Mouse (Mus musculus): ENCODE results near the gene Rab4a. TPM values are rescaled to one million over a fixed set of nuclear protein-coding genes. Genes with fewer than 3 reads are reported as not detected.

Gene Rab4a
- polyA plus RNA-seq, 1 experiment from 2014 or later, result 26.9 TPM

DNA sequence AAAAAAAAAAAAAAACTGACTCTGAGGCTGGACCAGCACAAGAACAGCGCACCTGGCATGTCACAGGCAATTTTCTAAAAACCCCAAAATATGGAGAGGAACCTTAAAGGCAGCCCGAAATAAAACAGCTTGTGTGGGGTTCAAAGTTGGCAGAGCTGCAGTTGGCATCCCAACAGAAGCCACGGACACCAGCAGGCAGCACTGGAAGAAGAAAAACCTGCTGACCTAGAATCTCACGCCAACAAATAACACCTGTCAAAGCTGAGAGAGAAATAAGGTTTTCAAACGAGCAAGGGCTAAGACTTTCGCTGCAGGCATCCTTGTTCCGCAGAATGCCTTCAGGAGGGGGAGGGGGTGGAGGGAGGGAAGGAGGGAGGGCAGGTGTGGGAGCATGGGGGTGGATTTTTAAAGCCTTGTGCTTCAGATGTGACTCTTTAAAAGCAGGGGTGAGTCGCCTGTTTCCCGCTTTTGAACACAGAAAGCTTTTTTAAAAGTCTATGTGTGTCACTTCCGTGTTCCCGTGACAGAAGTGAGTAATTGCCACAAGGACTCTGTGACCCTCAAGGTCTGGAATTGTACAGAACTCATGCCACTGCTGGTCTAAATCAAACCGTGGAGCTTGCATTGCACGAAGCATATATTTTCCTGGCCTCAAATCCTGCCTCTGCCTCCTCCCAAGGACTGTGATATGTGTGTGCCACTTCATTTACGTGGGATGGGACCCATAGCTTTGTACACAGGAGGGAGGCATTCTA is 17.2 kb upstream of the Rab4a start:
- Histone ChIP-seq H3K4me3 (no peak overlapping the region), H3K27me3 (peaks cover 12% of the 10 kb centered on the region), H3K4me2 (no peak overlapping the region), H3K36me3 (no peaks in the 10 kb centered on the region), H3K4me1 (replicated peaks) (peaks cover 8% of the 10 kb centered on the region), H3K9ac (no peak overlapping the region), H3K9me3 (replicated peaks) (no peaks in the 10 kb centered on the region), H3K27ac (no peak overlapping the region)
- 54% methylated on average over 14 of the region's 14 CpGs for whole genome bisulfite sequencing
- ATAC-seq (replicated peaks; ENCODE audit: insufficient number of reproducible peaks, insufficient read depth, low FRiP score, low read depth), result no peak

DNA sequence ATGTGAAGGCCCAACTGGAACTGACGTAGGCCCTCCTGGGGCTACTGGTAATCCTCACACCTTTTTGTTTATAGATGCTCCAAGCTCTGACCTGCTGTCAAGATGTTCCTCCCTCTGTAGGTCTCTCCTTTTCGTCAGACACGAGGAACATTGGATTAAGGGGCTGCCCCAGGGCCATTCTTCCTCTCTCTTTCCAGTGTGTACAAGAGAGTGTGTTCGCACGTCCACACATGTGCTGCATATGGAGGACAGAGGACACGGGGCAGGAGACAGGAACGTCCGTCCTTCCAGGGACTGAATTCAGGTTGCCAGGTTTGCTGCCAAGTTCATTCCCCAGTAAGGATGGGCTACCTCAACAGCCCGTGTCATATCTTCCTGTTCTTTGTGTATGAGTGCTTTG is 16.3 kb upstream of the Rab4a start:
- H3K27me3 ChIP-seq, result peaks cover 12% of the 10 kb centered on the region
- WGBS, result 67% methylated on average over 9 of the region's 9 CpGs
- peaks cover 5% of the 10 kb centered on the region; the same call in 1 of the 2 replicates for H3K4me1 ChIP-seq (replicated peaks)
- ATAC-seq (replicated peaks; ENCODE audit: insufficient number of reproducible peaks, insufficient read depth, low FRiP score, low read depth), result no peak
- H3K4me2 ChIP-seq, result no peak overlapping the region
- H3K27ac ChIP-seq, result no peak overlapping the region
- H3K4me3 ChIP-seq, result no peak overlapping the region
- H3K9me3 ChIP-seq (replicated peaks), result no peaks in the 10 kb centered on the region
- no peaks in the 10 kb centered on the region for H3K36me3 ChIP-seq
- no peak overlapping the region for H3K9ac ChIP-seq

GRCm38 (mm10) chr8:123789970-123790369 is 15.8 kb upstream of the Rab4a start:
- no peak overlapping the region for H3K9ac ChIP-seq
- ATAC-seq (replicated peaks; ENCODE audit: insufficient number of reproducible peaks, insufficient read depth, low FRiP score, low read depth), result no peak
- H3K4me2 ChIP-seq, result no peak overlapping the region
- H3K4me1 ChIP-seq (replicated peaks), result peaks cover 5% of the 10 kb centered on the region; the same call in 1 of the 2 replicates
- no peak overlapping the region for H3K27ac ChIP-seq
- WGBS, result under 1% methylated on average over 4 of the region's 4 CpGs
- peaks cover 12% of the 10 kb centered on the region for H3K27me3 ChIP-seq
- H3K4me3 ChIP-seq, result no peak overlapping the region
- no peaks in the 10 kb centered on the region for H3K9me3 ChIP-seq (replicated peaks)
- no peaks in the 10 kb centered on the region for H3K36me3 ChIP-seq

- ATAC-seq (replicated peaks; ENCODE audit: insufficient number of reproducible peaks, insufficient read depth, low FRiP score, low read depth), result no peak
- Histone ChIP-seq H3K4me2 (no peak overlapping the region), H3K4me3 (no peak overlapping the region), H3K9ac (no peak overlapping the region), H3K4me1 (replicated peaks) (peaks cover 5% of the 10 kb centered on the region; the same call in 1 of the 2 replicates), H3K27ac (no peak overlapping the region), H3K27me3 (peaks cover 8% of the 10 kb centered on the region), H3K9me3 (replicated peaks) (no peaks in the 10 kb centered on the region), H3K36me3 (no peaks in the 10 kb centered on the region)
- WGBS, result 69% methylated on average over 16 of the region's 16 CpGs
Measured at GRCm38 (mm10) chr8:123791101-123791844, 14.5 kb upstream of the Rab4a start.

GRCm38 (mm10) chr8:123791845-123792225 is 13.9 kb upstream of the Rab4a start:
- ATAC-seq (replicated peaks; ENCODE audit: insufficient number of reproducible peaks, insufficient read depth, low FRiP score, low read depth), result no peak
- Histone ChIP-seq H3K4me2 (no peak overlapping the region), H3K27me3 (peaks cover 8% of the 10 kb centered on the region), H3K9ac (no peak overlapping the region), H3K4me1 (replicated peaks) (peaks cover 5% of the 10 kb centered on the region; the same call in 1 of the 2 replicates), H3K9me3 (replicated peaks) (no peaks in the 10 kb centered on the region), H3K36me3 (no peaks in the 10 kb centered on the region), H3K4me3 (no peak overlapping the region), H3K27ac (no peak overlapping the region)
- WGBS, result 81% methylated on average over 7 of the region's 7 CpGs

- no peak overlapping the region for H3K9ac ChIP-seq
- H3K9me3 ChIP-seq (replicated peaks), result no peaks in the 10 kb centered on the region
- no peak overlapping the region for H3K4me2 ChIP-seq
- H3K27ac ChIP-seq, result no peak overlapping the region
- peaks cover 8% of the 10 kb centered on the region for H3K27me3 ChIP-seq
- 39% methylated on average over 10 of the region's 10 CpGs for WGBS
- no peak for ATAC-seq (replicated peaks; ENCODE audit: insufficient number of reproducible peaks, insufficient read depth, low FRiP score, low read depth)
- no peak overlapping the region for H3K4me3 ChIP-seq
- H3K36me3 ChIP-seq, result no peaks in the 10 kb centered on the region
- H3K4me1 ChIP-seq (replicated peaks), result no peaks in the 10 kb centered on the region
Measured at GRCm38 (mm10) chr8:123793900-123794299, 11.9 kb upstream of the Rab4a start.

- no peaks in the 10 kb centered on the region for H3K4me1 ChIP-seq (replicated peaks)
- no peak overlapping the region for H3K4me2 ChIP-seq
- no peak for ATAC-seq (replicated peaks; ENCODE audit: insufficient number of reproducible peaks, insufficient read depth, low FRiP score, low read depth)
- H3K36me3 ChIP-seq, result no peaks in the 10 kb centered on the region
- H3K9me3 ChIP-seq (replicated peaks), result no peaks in the 10 kb centered on the region
- H3K27me3 ChIP-seq, result peaks cover under 1% of the 10 kb centered on the region
- no peak overlapping the region for H3K4me3 ChIP-seq
- 73% methylated on average over 4 of the region's 4 CpGs for WGBS
- H3K27ac ChIP-seq, result no peak overlapping the region
- no peak overlapping the region for H3K9ac ChIP-seq
Measured at GRCm38 (mm10) chr8:123794766-123795165, 11.0 kb upstream of the Rab4a start.

GRCm38 (mm10) chr8:123796758-123797157 is 9.0 kb upstream of the Rab4a start:
- Histone ChIP-seq H3K4me1 (replicated peaks) (no peaks in the 10 kb centered on the region), H3K4me3 (no peak overlapping the region), H3K27me3 (no peaks in the 10 kb centered on the region), H3K4me2 (no peak overlapping the region), H3K9ac (no peak overlapping the region), H3K27ac (no peak overlapping the region), H3K36me3 (no peaks in the 10 kb centered on the region), H3K9me3 (replicated peaks) (no peaks in the 10 kb centered on the region)
- 42% methylated on average over 4 of the region's 4 CpGs for WGBS
- ATAC-seq (replicated peaks; ENCODE audit: insufficient number of reproducible peaks, insufficient read depth, low FRiP score, low read depth), result no peak

DNA sequence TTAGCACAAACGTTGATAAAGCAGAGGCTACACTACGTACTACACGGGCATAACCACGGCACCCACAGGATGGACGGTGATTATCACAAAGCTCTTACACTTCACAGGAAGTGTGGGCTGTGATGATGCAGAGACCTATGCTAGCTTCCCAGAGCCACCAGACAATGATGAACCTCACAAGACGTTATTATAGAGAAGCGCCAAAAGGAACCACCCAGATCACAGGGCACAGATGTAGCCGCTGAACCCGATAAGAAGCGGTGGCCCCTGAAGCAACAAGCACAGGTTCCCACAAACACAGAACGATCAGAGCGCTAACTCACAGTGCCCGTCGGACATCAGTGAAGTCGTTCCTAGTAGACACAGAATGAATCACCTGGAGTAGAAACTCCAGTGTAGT is 7.9 kb upstream of the Rab4a start:
- Histone ChIP-seq H3K27ac (no peak overlapping the region), H3K9me3 (replicated peaks) (no peaks in the 10 kb centered on the region), H3K27me3 (no peaks in the 10 kb centered on the region), H3K9ac (no peak overlapping the region), H3K4me1 (replicated peaks) (no peaks in the 10 kb centered on the region), H3K4me2 (no peak overlapping the region), H3K36me3 (no peaks in the 10 kb centered on the region), H3K4me3 (no peak overlapping the region)
- no peak for ATAC-seq (replicated peaks; ENCODE audit: insufficient number of reproducible peaks, insufficient read depth, low FRiP score, low read depth)
- 75% methylated on average over 15 of the region's 15 CpGs for WGBS

DNA sequence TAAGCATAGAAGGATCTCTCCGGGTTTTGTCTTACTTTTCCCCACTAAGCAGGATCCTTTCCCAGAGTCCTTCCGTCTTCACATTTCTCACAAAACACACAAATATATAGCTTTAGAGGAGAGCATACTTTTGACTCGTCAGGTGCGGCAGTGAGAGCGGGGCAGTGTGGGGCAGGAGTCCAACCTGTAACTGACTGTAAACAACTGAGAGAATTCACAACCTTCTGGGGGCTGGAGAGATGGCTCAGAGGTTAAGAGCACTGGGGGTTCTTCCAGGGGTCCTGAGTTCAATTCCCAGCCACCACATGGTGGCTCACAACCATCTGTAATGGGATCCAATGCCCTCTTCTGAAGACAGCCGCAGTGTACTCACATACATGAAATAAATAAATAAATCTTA is 6.4 kb upstream of the Rab4a start:
- H3K27me3 ChIP-seq, result no peaks in the 10 kb centered on the region
- H3K9me3 ChIP-seq (replicated peaks), result no peaks in the 10 kb centered on the region
- H3K9ac ChIP-seq, result no peak overlapping the region
- H3K27ac ChIP-seq, result no peak overlapping the region
- no peak overlapping the region for H3K4me3 ChIP-seq
- no peak overlapping the region for H3K4me2 ChIP-seq
- no peak for ATAC-seq (replicated peaks; ENCODE audit: insufficient number of reproducible peaks, insufficient read depth, low FRiP score, low read depth)
- H3K36me3 ChIP-seq, result no peaks in the 10 kb centered on the region
- H3K4me1 ChIP-seq (replicated peaks), result no peaks in the 10 kb centered on the region
- 75% methylated on average over 6 of the region's 6 CpGs for WGBS

GRCm38 (mm10) chr8:123799885-123800284 is 5.9 kb upstream of the Rab4a start:
- Histone ChIP-seq H3K36me3 (no peaks in the 10 kb centered on the region), H3K4me3 (no peak overlapping the region), H3K9ac (no peak overlapping the region), H3K27me3 (no peaks in the 10 kb centered on the region), H3K4me2 (no peak overlapping the region), H3K27ac (no peak overlapping the region), H3K9me3 (replicated peaks) (no peaks in the 10 kb centered on the region), H3K4me1 (replicated peaks) (no peaks in the 10 kb centered on the region)
- 60% methylated on average over 3 of the region's 3 CpGs for WGBS
- ATAC-seq (replicated peaks; ENCODE audit: insufficient number of reproducible peaks, insufficient read depth, low FRiP score, low read depth), result no peak

- 92% methylated on average over 7 of the region's 7 CpGs for WGBS
- no peaks in the 10 kb centered on the region for H3K27me3 ChIP-seq
- no peaks in the 10 kb centered on the region for H3K36me3 ChIP-seq
- no peak for ATAC-seq (replicated peaks; ENCODE audit: insufficient number of reproducible peaks, insufficient read depth, low FRiP score, low read depth)
- no peaks in the 10 kb centered on the region for H3K9me3 ChIP-seq (replicated peaks)
- H3K27ac ChIP-seq, result no peak overlapping the region
- peaks cover 6% of the 10 kb centered on the region for H3K4me1 ChIP-seq (replicated peaks)
- no peak overlapping the region for H3K4me3 ChIP-seq
- no peak overlapping the region for H3K4me2 ChIP-seq
- no peak overlapping the region for H3K9ac ChIP-seq
Measured at GRCm38 (mm10) chr8:123800867-123801266, 4.9 kb upstream of the Rab4a start.

Measured in heart, embryonic 15.5 days (tissue).